Mouse (Mus musculus) gastrocnemius, postnatal 4 days (tissue): ENCODE results near the gene Cul4a. TPM values are rescaled to one million over a fixed set of nuclear protein-coding genes. Genes with fewer than 3 reads are reported as not detected.

ENCODE experiments used
- DNase-seq, 2 experiments: peaks; one replicate each; pipeline ENCODE4 v3.0.0; 2021 to 2022; ENCODE audit warnings: low spot score in 2 of 2, mixed read lengths in 2 of 2
- total RNA-seq, 2 experiments: library from RNA; stranded (reverse); gene quantifications; 2 replicates each; pipeline ENCODE4 v1.2.3; 2021

Cul4a gene
- total RNA-seq, 2 experiments from 2014 or later: 99.9 to 112 TPM

GRCm38 (mm10) chr8:13124897-13125296 is 19.5 kb downstream of the Cul4a start:
- no peak for DNase-seq

- peak in 1 of 2 experiments; percentile 47 for DNase-seq
Observed at GRCm38 (mm10) chr8:13132220-13132619, 26.8 kb downstream of the Cul4a start.

- no peak for DNase-seq
Observed at GRCm38 (mm10) chr8:13139641-13140182, 34.3 kb downstream of the Cul4a start.

- DNase-seq: no peak
Observed at GRCm38 (mm10) chr8:13141681-13142080, 36.3 kb downstream of the Cul4a start.

GRCm38 (mm10) chr8:13148476-13148875 is 43.1 kb downstream of the Cul4a start:
- DNase-seq: no peak

GRCm38 (mm10) chr8:13149287-13149686 is 43.9 kb downstream of the Cul4a start:
- no peak for DNase-seq

GRCm38 (mm10) chr8:13149866-13150265 is 44.4 kb downstream of the Cul4a start:
- no peak for DNase-seq

GRCm38 (mm10) chr8:13150929-13151328 is 45.5 kb downstream of the Cul4a start:
- DNase-seq: no peak

- no peak for DNase-seq
Observed at GRCm38 (mm10) chr8:13154099-13154498, 48.7 kb downstream of the Cul4a start.

GRCm38 (mm10) chr8:13155358-13155757 is 49.9 kb downstream of the Cul4a start:
- DNase-seq: no peak

GRCm38 (mm10) chr8:13156327-13157097 is 51.1 kb downstream of the Cul4a start:
- no peak for DNase-seq

- peak; percentile 100 for DNase-seq
Observed at GRCm38 (mm10) chr8:13158718-13159376, 53.4 kb downstream of the Cul4a start, which contains the start of gene Lamp1. Gene Lamp1 (plus strand): TSS chr8:13159161.

GRCm38 (mm10) chr8:13159377-13159881 is 54.0 kb downstream of the Cul4a start:
- DNase-seq: no peak

- DNase-seq: no peak
Observed at GRCm38 (mm10) chr8:13160691-13161090, 55.3 kb downstream of the Cul4a start.

- no peak for DNase-seq
Observed at GRCm38 (mm10) chr8:13162098-13162497, 56.7 kb downstream of the Cul4a start.

GRCm38 (mm10) chr8:13163563-13163962 is 58.1 kb downstream of the Cul4a start:
- no peak for DNase-seq

GRCm38 (mm10) chr8:13164361-13164760 is 58.9 kb downstream of the Cul4a start:
- no peak for DNase-seq

GRCm38 (mm10) chr8:13170510-13170909 is 65.1 kb downstream of the Cul4a start:
- DNase-seq: no peak

GRCm38 (mm10) chr8:13174305-13174704 is 68.9 kb downstream of the Cul4a start:
- DNase-seq: no peak

- no peak for DNase-seq
Observed at GRCm38 (mm10) chr8:13174811-13175210, 69.4 kb downstream of the Cul4a start.

- no peak for DNase-seq
Observed at GRCm38 (mm10) chr8:13175650-13176049, 70.2 kb downstream of the Cul4a start.
